Mouse (Mus musculus) heart, embryonic 15.5 days (tissue): Measurements from ENCODE around the gene Uvssa. TPM values are rescaled to one million over a fixed set of nuclear protein-coding genes. Genes with fewer than 3 reads are reported as not detected.

Source experiments
- ATAC-seq: fragments of 200-750 bp; cut with Nextera tagmentation; replicated peaks from 2 replicates; pipeline ENCODE4 v1.8.0; 2017; ENCODE audit warnings: low read depth, moderate TSS enrichment; ENCODE audit not compliant: insufficient number of reproducible peaks, insufficient read depth, low FRiP score
- H3K27ac ChIP-seq: fragments of 300-500 bp; sonication (generic); 2 replicates; pipeline ENCODE4 v1.5.1; 2015; ENCODE audit warnings: mild to moderate bottlenecking, inconsistent platforms
- H3K27me3 ChIP-seq: fragments of 300-500 bp; sonication (generic); 2 replicates; pipeline ENCODE4 v1.6.1; 2015; ENCODE audit warnings: inconsistent platforms
- H3K36me3 ChIP-seq: fragments of 300-500 bp; sonication (generic); 2 replicates; pipeline ENCODE4 v1.6.1; 2015; ENCODE audit warnings: mild to moderate bottlenecking, inconsistent platforms
- H3K4me1 ChIP-seq: fragments of 300-500 bp; sonication (generic); replicated peaks from 2 replicates; pipeline ENCODE4 v1.6.1; 2015; ENCODE audit warnings: inconsistent platforms
- H3K4me2 ChIP-seq: fragments of 300-500 bp; sonication (generic); 2 replicates; pipeline ENCODE4 v1.6.1; 2015; ENCODE audit warnings: inconsistent platforms, mild to moderate bottlenecking, moderate library complexity
- H3K4me3 ChIP-seq: fragments of 300-500 bp; sonication (generic); 2 replicates; pipeline ENCODE4 v1.5.1; 2015; ENCODE audit warnings: mild to moderate bottlenecking, inconsistent platforms
- H3K9ac ChIP-seq: fragments of 300-500 bp; sonication (generic); 2 replicates; pipeline ENCODE4 v1.6.1; 2015; ENCODE audit warnings: mild to moderate bottlenecking, inconsistent platforms
- H3K9me3 ChIP-seq: fragments of 300-500 bp; sonication (generic); replicated peaks from 2 replicates; pipeline ENCODE4 v1.6.1; 2016; ENCODE audit warnings: inconsistent platforms
- WGBS: fragments of 180-500 bp; shearing (Covaris S2); methylation state at CpG from one replicate; pipeline ENCODE4 v1.1.7; 2015; ENCODE audit warnings: mixed read lengths; 5-methylcytosine and 5-hydroxymethylcytosine counted together
- polyA plus RNA-seq: library from polyadenylated mRNA; unstranded; fragments of >200 nt; fragmentation: Nextera tagmentation; extraction: Ambion mirVana; gene quantifications from 2 replicates; pipeline ENCODE4 v1.2.1, GENCODE M21; 2015

Uvssa gene
- polyA plus RNA-seq, 1 experiment from 2014 or later, result 3.8 TPM

- no peaks in the 10 kb centered on the region for H3K9me3 ChIP-seq
- WGBS, result 1% methylated on average over 70 of the region's 77 CpGs
- no peak overlapping the region for H3K9ac ChIP-seq
- ATAC-seq, result no peak
- H3K27me3 ChIP-seq, result peaks cover 97% of the 10 kb centered on the region
- no peaks in the 10 kb centered on the region for H3K36me3 ChIP-seq
- peak overlapping the region; percentile 57 for H3K4me2 ChIP-seq
- peaks cover 49% of the 10 kb centered on the region for H3K4me1 ChIP-seq
- H3K4me3 ChIP-seq, result peak overlapping the region; percentile 38
- no peak overlapping the region for H3K27ac ChIP-seq
Observed at GRCm38 (mm10) chr5:33431173-33432005, 53.0 kb downstream of the Uvssa start.

GRCm38 (mm10) chr5:33432057-33432935 is 53.9 kb downstream of the Uvssa start:
- H3K4me2 ChIP-seq, result no peak overlapping the region
- 0 out of 2 replicates have a peak overlapping the region, but pooled peaks have one; percentile 38 for H3K4me3 ChIP-seq
- peaks cover 100% of the 10 kb centered on the region for H3K27me3 ChIP-seq
- H3K27ac ChIP-seq, result no peak overlapping the region
- H3K9me3 ChIP-seq, result no peaks in the 10 kb centered on the region
- no peak for ATAC-seq
- WGBS, result 1% methylated on average over 39 of the region's 39 CpGs
- no peaks in the 10 kb centered on the region for H3K36me3 ChIP-seq
- H3K4me1 ChIP-seq, result peaks cover 49% of the 10 kb centered on the region
- no peak overlapping the region for H3K9ac ChIP-seq

- WGBS, result under 1% methylated on average over 89 of the region's 90 CpGs
- Histone ChIP-seq H3K27me3 (peaks cover 96% of the 10 kb centered on the region), H3K9ac (no peak within 1 kb of the TSS), H3K4me2 (peak within 1 kb of the TSS; percentile 53), H3K4me1 (peaks cover 51% of the 10 kb centered on the region), H3K27ac (no peak within 1 kb of the TSS), H3K9me3 (no peaks in the 10 kb centered on the region), H3K4me3 (peak within 1 kb of the TSS; percentile 34), H3K36me3 (no peaks in the 10 kb centered on the region)
- no peak for ATAC-seq
Observed at GRCm38 (mm10) chr5:33433201-33434138, 55.1 kb downstream of the Uvssa start, which contains the start of gene Nkx1-1. Gene Nkx1-1 (minus strand): TSS chr5:33433976.

- H3K4me2 ChIP-seq, result peak overlapping the region; percentile 53
- under 1% methylated on average over 60 of the region's 60 CpGs for WGBS
- H3K27ac ChIP-seq, result no peak overlapping the region
- peaks cover 95% of the 10 kb centered on the region for H3K27me3 ChIP-seq
- H3K4me1 ChIP-seq, result peaks cover 51% of the 10 kb centered on the region
- H3K4me3 ChIP-seq, result peak overlapping the region; percentile 34
- H3K36me3 ChIP-seq, result no peaks in the 10 kb centered on the region
- H3K9ac ChIP-seq, result no peak overlapping the region
- no peaks in the 10 kb centered on the region for H3K9me3 ChIP-seq
- ATAC-seq, result no peak
Observed at GRCm38 (mm10) chr5:33434141-33434780, 55.9 kb downstream of the Uvssa start.

GRCm38 (mm10) chr5:33435151-33435550 is 56.8 kb downstream of the Uvssa start:
- no peaks in the 10 kb centered on the region for H3K9me3 ChIP-seq
- peaks cover 50% of the 10 kb centered on the region for H3K4me1 ChIP-seq
- no peaks in the 10 kb centered on the region for H3K36me3 ChIP-seq
- no peak overlapping the region for H3K4me2 ChIP-seq
- peaks cover 94% of the 10 kb centered on the region for H3K27me3 ChIP-seq
- H3K9ac ChIP-seq, result no peak overlapping the region
- no peak for ATAC-seq
- WGBS, result 3% methylated on average over 26 of the region's 26 CpGs
- H3K4me3 ChIP-seq, result peak overlapping the region; percentile 34; the same call in 1 of the 2 replicates
- no peak overlapping the region for H3K27ac ChIP-seq

- Histone ChIP-seq H3K36me3 (no peaks in the 10 kb centered on the region), H3K4me1 (peaks cover 42% of the 10 kb centered on the region), H3K27ac (no peak overlapping the region), H3K4me3 (no peak overlapping the region), H3K9me3 (no peaks in the 10 kb centered on the region), H3K27me3 (peaks cover 89% of the 10 kb centered on the region), H3K9ac (no peak overlapping the region), H3K4me2 (no peak overlapping the region)
- 3% methylated on average over 4 of the region's 4 CpGs for WGBS
- ATAC-seq, result no peak
Observed at GRCm38 (mm10) chr5:33435941-33436340, 57.6 kb downstream of the Uvssa start.

GRCm38 (mm10) chr5:33438214-33438613 is 59.9 kb downstream of the Uvssa start:
- Histone ChIP-seq H3K9me3 (no peaks in the 10 kb centered on the region), H3K9ac (no peak overlapping the region), H3K4me3 (no peak overlapping the region), H3K4me2 (no peak overlapping the region), H3K36me3 (no peaks in the 10 kb centered on the region), H3K27me3 (peaks cover 88% of the 10 kb centered on the region), H3K27ac (no peak overlapping the region), H3K4me1 (peaks cover 23% of the 10 kb centered on the region)
- ATAC-seq, result peak; percentile 79
- WGBS, result 2% methylated on average over 23 of the region's 23 CpGs

- Histone ChIP-seq H3K4me3 (peak overlapping the region; percentile 37), H3K9me3 (no peaks in the 10 kb centered on the region), H3K4me1 (peaks cover 6% of the 10 kb centered on the region), H3K36me3 (no peaks in the 10 kb centered on the region), H3K4me2 (peak overlapping the region; percentile 65), H3K9ac (0 out of 2 replicates have a peak overlapping the region, but pooled peaks have one; percentile 22), H3K27ac (no peak overlapping the region), H3K27me3 (peaks cover 73% of the 10 kb centered on the region)
- 6% methylated on average over 56 of the region's 56 CpGs for WGBS
- no peak for ATAC-seq
Observed at GRCm38 (mm10) chr5:33442927-33443710, 64.8 kb downstream of the Uvssa start.

GRCm38 (mm10) chr5:33443794-33444193 is 65.4 kb downstream of the Uvssa start:
- H3K9me3 ChIP-seq, result no peaks in the 10 kb centered on the region
- no peak overlapping the region for H3K4me2 ChIP-seq
- H3K36me3 ChIP-seq, result no peaks in the 10 kb centered on the region
- H3K4me1 ChIP-seq, result peaks cover 4% of the 10 kb centered on the region
- no peak overlapping the region for H3K9ac ChIP-seq
- WGBS, result 51% methylated on average over 9 of the region's 9 CpGs
- no peak overlapping the region for H3K4me3 ChIP-seq
- no peak overlapping the region for H3K27ac ChIP-seq
- peaks cover 71% of the 10 kb centered on the region for H3K27me3 ChIP-seq
- ATAC-seq, result no peak

- 44% methylated on average over 8 of the region's 8 CpGs for WGBS
- no peaks in the 10 kb centered on the region for H3K9me3 ChIP-seq
- H3K27me3 ChIP-seq, result peaks cover 12% of the 10 kb centered on the region; the same call in 1 of the 2 replicates
- no peak for ATAC-seq
- no peaks in the 10 kb centered on the region for H3K36me3 ChIP-seq
- H3K9ac ChIP-seq, result no peak overlapping the region
- no peak overlapping the region for H3K27ac ChIP-seq
- H3K4me1 ChIP-seq, result no peaks in the 10 kb centered on the region
- no peak overlapping the region for H3K4me2 ChIP-seq
- no peak overlapping the region for H3K4me3 ChIP-seq
Observed at GRCm38 (mm10) chr5:33455737-33456136, 77.4 kb downstream of the Uvssa start.
